Mouse (Mus musculus): ENCODE data around the gene Eif5. TPM values are rescaled to one million over a fixed set of nuclear protein-coding genes. Genes with fewer than 3 reads are reported as not detected.
"Not testable (repeated sequence)": the region's sequence is repeated elsewhere in the genome, so short reads cannot be mapped to it uniquely, and the experiment has no call there.

The Eif5 gene
- polyA plus RNA-seq, 1 experiment from 2014 or later: 558 TPM

GRCm38 (mm10) chr12:111552342-111552741, 14.5 kb downstream of the Eif5 start:
- Histone ChIP-seq H3K4me2 (ENCODE audit: low read depth, low read length) (no peak overlapping the region), H3K9me3 (replicated peaks; ENCODE audit: control insufficient read depth, low read length) (no peaks in the 10 kb centered on the region), H3K4me1 (ENCODE audit: control insufficient read depth, low read depth, low read length) (peaks cover 11% of the 10 kb centered on the region), H3K27me3 (ENCODE audit: control insufficient read depth, insufficient read depth, low read depth, low read length) (no peaks in the 10 kb centered on the region), H3K4me3 (ENCODE audit: low read depth, low read length) (no peak overlapping the region), H3K9ac (ENCODE audit: low read depth, low read length) (no peak overlapping the region), H3K27ac (ENCODE audit: low read length) (no peak overlapping the region), H3K36me3 (ENCODE audit: control insufficient read depth, insufficient read depth) (peaks cover 6% of the 10 kb centered on the region)
- WGBS (ENCODE audit: insufficient replicate concordance): 74% methylated on average over 8 of the region's 8 CpGs
- no peak for ATAC-seq (ENCODE audit: low read depth)

DNA sequence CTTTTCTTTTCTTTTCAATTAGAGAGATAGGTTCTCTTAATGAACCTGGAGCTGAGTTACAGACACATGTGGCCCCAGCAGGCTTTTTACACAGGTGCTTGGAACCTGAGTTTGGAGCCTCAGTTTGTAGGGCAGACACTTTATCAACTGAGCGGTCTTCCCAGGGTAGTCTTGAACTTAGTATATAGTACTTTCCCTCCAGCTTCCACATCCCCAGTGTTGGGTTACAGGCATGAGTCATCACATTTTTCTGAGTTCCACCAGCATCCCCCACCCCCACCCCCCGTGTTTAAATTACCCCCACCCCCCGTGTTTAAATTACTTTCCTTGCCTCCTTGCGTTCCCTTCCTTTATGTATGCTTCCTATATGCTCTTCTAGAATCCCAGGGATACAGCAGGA, 17.5 kb downstream of the Eif5 start:
- no peak for ATAC-seq (ENCODE audit: low read depth)
- H3K9me3 ChIP-seq (replicated peaks; ENCODE audit: control insufficient read depth, low read length): no peaks in the 10 kb centered on the region
- 54% methylated on average over 4 of the region's 4 CpGs for WGBS (ENCODE audit: insufficient replicate concordance)

DNA sequence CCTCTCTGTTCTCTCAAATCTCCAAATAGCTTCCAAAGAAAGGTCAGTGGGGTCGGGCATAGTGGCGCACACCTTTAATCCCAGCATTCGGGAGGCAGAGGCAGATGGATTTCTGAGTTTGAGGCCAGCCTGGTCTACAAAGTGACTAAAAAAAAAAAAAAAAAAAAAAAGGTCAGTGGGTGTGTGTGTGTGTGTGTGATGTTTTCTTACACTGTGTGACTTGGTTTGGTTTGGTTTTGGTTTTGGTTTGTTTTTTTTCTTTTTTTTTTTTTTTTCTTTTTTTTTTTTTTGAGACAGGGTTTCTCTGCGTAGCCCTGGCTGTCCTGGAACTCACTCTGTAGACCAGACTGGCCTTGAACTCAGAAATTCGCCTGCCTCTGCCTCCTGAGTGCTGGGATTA, 18.1 kb downstream of the Eif5 start:
- WGBS (ENCODE audit: insufficient replicate concordance): 71% methylated on average over 5 of the region's 5 CpGs

More for the DNA sequence above, 17.5 kb downstream of the Eif5 start:
- Histone ChIP-seq H3K4me1 (ENCODE audit: control insufficient read depth, low read depth, low read length) (peaks cover 36% of the 10 kb centered on the region), H3K36me3 (ENCODE audit: control insufficient read depth, insufficient read depth) (no peaks in the 10 kb centered on the region), H3K27me3 (ENCODE audit: control insufficient read depth, insufficient read depth, low read depth, low read length) (no peaks in the 10 kb centered on the region), H3K27ac (ENCODE audit: low read length) (no peak overlapping the region), H3K9ac (ENCODE audit: low read depth, low read length) (no peak overlapping the region), H3K4me3 (ENCODE audit: low read depth, low read length) (no peak overlapping the region), H3K4me2 (ENCODE audit: low read depth, low read length) (no peak overlapping the region)

DNA sequence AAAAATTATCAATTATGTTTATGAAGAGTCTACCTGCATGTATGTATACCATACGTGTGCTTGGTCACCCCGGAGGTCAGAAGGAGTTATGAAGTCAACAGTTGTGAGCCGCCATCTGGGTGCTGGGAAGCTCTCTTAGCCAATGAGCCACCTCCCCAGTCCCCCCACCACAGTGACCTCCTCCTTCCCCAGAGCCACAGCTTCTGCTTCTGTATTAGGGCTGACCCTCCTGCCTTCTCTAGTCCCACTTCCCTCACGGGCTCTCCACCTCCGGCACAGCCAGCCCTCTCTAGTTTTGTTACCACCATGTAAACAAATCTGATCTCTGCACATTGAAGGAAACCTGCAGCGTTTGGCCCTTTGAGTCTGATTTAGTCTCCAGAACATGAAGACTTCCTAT, 19.7 kb downstream of the Eif5 start:
- no peaks in the 10 kb centered on the region for H3K36me3 ChIP-seq (ENCODE audit: control insufficient read depth, insufficient read depth)
- no peak for ATAC-seq (ENCODE audit: low read depth)
- H3K4me3 ChIP-seq (ENCODE audit: low read depth, low read length): no peak overlapping the region
- H3K4me2 ChIP-seq (ENCODE audit: low read depth, low read length): no peak overlapping the region
- no peak overlapping the region for H3K9ac ChIP-seq (ENCODE audit: low read depth, low read length)
- 37% methylated on average over 6 of the region's 6 CpGs for WGBS (ENCODE audit: insufficient replicate concordance)
- peaks cover 36% of the 10 kb centered on the region for H3K4me1 ChIP-seq (ENCODE audit: control insufficient read depth, low read depth, low read length)
- H3K27me3 ChIP-seq (ENCODE audit: control insufficient read depth, insufficient read depth, low read depth, low read length): no peaks in the 10 kb centered on the region
- H3K27ac ChIP-seq (ENCODE audit: low read length): peak overlapping the region; percentile 41; the same call in 1 of the 2 replicates
- H3K9me3 ChIP-seq (replicated peaks; ENCODE audit: control insufficient read depth, low read length): no peaks in the 10 kb centered on the region

More for the DNA sequence above, 18.1 kb downstream of the Eif5 start:
- ATAC-seq (ENCODE audit: low read depth); H3K9ac ChIP-seq (ENCODE audit: low read depth, low read length); H3K27ac ChIP-seq (ENCODE audit: low read length); H3K9me3 ChIP-seq (replicated peaks; ENCODE audit: control insufficient read depth, low read length); H3K4me3 ChIP-seq (ENCODE audit: low read depth, low read length); H3K4me2 ChIP-seq (ENCODE audit: low read depth, low read length); H3K27me3 ChIP-seq (ENCODE audit: control insufficient read depth, insufficient read depth, low read depth, low read length); H3K36me3 ChIP-seq (ENCODE audit: control insufficient read depth, insufficient read depth): not testable (repeated sequence)
- H3K4me1 ChIP-seq (ENCODE audit: control insufficient read depth, low read depth, low read length): peaks cover 36% of the 10 kb centered on the region

GRCm38 (mm10) chr12:111558655-111559054, 20.8 kb downstream of the Eif5 start:
- H3K4me3 ChIP-seq (ENCODE audit: low read depth, low read length): peak overlapping the region; percentile 20; the same call in 1 of the 2 replicates
- H3K9me3 ChIP-seq (replicated peaks; ENCODE audit: control insufficient read depth, low read length): no peaks in the 10 kb centered on the region
- peaks cover 36% of the 10 kb centered on the region for H3K4me1 ChIP-seq (ENCODE audit: control insufficient read depth, low read depth, low read length)
- no peaks in the 10 kb centered on the region for H3K36me3 ChIP-seq (ENCODE audit: control insufficient read depth, insufficient read depth)
- no peaks in the 10 kb centered on the region for H3K27me3 ChIP-seq (ENCODE audit: control insufficient read depth, insufficient read depth, low read depth, low read length)
- ATAC-seq (ENCODE audit: low read depth): peak; percentile 100
- peak overlapping the region; percentile 47 for H3K9ac ChIP-seq (ENCODE audit: low read depth, low read length)
- WGBS (ENCODE audit: insufficient replicate concordance): 27% methylated on average over 2 of the region's 2 CpGs
- peak overlapping the region; percentile 92 for H3K27ac ChIP-seq (ENCODE audit: low read length)
- peak overlapping the region; percentile 54 for H3K4me2 ChIP-seq (ENCODE audit: low read depth, low read length)

DNA sequence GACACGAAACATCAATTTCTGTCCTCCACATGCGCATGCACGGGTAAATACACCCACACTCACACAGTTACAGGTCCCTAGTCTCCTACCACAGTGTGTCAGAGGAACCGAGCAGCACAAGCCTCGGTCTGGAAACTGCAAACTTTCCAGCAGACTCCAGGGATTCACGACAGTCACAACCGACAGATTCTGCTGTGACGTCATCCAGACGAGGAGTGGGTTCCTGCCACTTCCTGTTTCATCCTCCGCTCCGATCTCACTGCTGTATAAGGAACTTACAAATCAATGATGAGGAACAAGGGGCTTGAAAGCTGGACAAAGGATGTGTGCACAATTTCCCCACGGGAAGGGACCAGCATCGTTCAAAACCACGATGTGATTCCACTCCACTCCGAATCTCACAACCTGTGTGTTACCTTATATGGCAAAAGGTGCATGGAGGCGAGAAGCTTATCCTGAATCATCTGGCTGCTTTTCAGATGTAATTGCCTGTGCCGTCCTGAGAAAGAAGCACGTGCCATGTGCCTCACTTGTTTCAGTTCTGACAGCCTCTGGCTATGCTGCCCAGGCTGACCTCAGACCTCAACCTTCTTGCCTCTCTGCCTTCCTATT, 21.9 kb downstream of the Eif5 start:
- Histone ChIP-seq H3K9me3 (replicated peaks; ENCODE audit: control insufficient read depth, low read length) (no peaks in the 10 kb centered on the region), H3K27ac (ENCODE audit: low read length) (peak overlapping the region; percentile 51), H3K4me2 (ENCODE audit: low read depth, low read length) (peak overlapping the region; percentile 54), H3K4me3 (ENCODE audit: low read depth, low read length) (peak overlapping the region; percentile 36), H3K9ac (ENCODE audit: low read depth, low read length) (peak overlapping the region; percentile 40), H3K36me3 (ENCODE audit: control insufficient read depth, insufficient read depth) (no peaks in the 10 kb centered on the region), H3K27me3 (ENCODE audit: control insufficient read depth, insufficient read depth, low read depth, low read length) (no peaks in the 10 kb centered on the region), H3K4me1 (ENCODE audit: control insufficient read depth, low read depth, low read length) (peaks cover 36% of the 10 kb centered on the region)
- no peak for ATAC-seq (ENCODE audit: low read depth)
- WGBS (ENCODE audit: insufficient replicate concordance): 20% methylated on average over 18 of the region's 18 CpGs

- no peaks in the 10 kb centered on the region for H3K9me3 ChIP-seq (replicated peaks; ENCODE audit: control insufficient read depth, low read length)
- no peaks in the 10 kb centered on the region for H3K27me3 ChIP-seq (ENCODE audit: control insufficient read depth, insufficient read depth, low read depth, low read length)
- no peak for ATAC-seq (ENCODE audit: low read depth)
- H3K9ac ChIP-seq (ENCODE audit: low read depth, low read length): no peak overlapping the region
- H3K27ac ChIP-seq (ENCODE audit: low read length): no peak overlapping the region
- no peaks in the 10 kb centered on the region for H3K36me3 ChIP-seq (ENCODE audit: control insufficient read depth, insufficient read depth)
- no peak overlapping the region for H3K4me3 ChIP-seq (ENCODE audit: low read depth, low read length)
- peaks cover 36% of the 10 kb centered on the region for H3K4me1 ChIP-seq (ENCODE audit: control insufficient read depth, low read depth, low read length)
- no peak overlapping the region for H3K4me2 ChIP-seq (ENCODE audit: low read depth, low read length)
- WGBS (ENCODE audit: insufficient replicate concordance): 67% methylated on average over 5 of the region's 5 CpGs
Observed at GRCm38 (mm10) chr12:111560286-111560685, 22.5 kb downstream of the Eif5 start.

GRCm38 (mm10) chr12:111562276-111562814, 24.5 kb downstream of the Eif5 start:
- Histone ChIP-seq H3K36me3 (ENCODE audit: control insufficient read depth, insufficient read depth) (no peaks in the 10 kb centered on the region), H3K27me3 (ENCODE audit: control insufficient read depth, insufficient read depth, low read depth, low read length) (no peaks in the 10 kb centered on the region), H3K9ac (ENCODE audit: low read depth, low read length) (no peak overlapping the region), H3K9me3 (replicated peaks; ENCODE audit: control insufficient read depth, low read length) (no peaks in the 10 kb centered on the region), H3K4me1 (ENCODE audit: control insufficient read depth, low read depth, low read length) (peaks cover 26% of the 10 kb centered on the region), H3K27ac (ENCODE audit: low read length) (no peak overlapping the region), H3K4me3 (ENCODE audit: low read depth, low read length) (no peak overlapping the region), H3K4me2 (ENCODE audit: low read depth, low read length) (no peak overlapping the region)
- no peak for ATAC-seq (ENCODE audit: low read depth)
- 63% methylated on average over 4 of the region's 4 CpGs for WGBS (ENCODE audit: insufficient replicate concordance)

- no peak overlapping the region for H3K27ac ChIP-seq (ENCODE audit: low read length)
- peaks cover 18% of the 10 kb centered on the region for H3K4me1 ChIP-seq (ENCODE audit: control insufficient read depth, low read depth, low read length)
- H3K27me3 ChIP-seq (ENCODE audit: control insufficient read depth, insufficient read depth, low read depth, low read length): no peaks in the 10 kb centered on the region
- no peak overlapping the region for H3K4me3 ChIP-seq (ENCODE audit: low read depth, low read length)
- H3K36me3 ChIP-seq (ENCODE audit: control insufficient read depth, insufficient read depth): no peaks in the 10 kb centered on the region
- WGBS (ENCODE audit: insufficient replicate concordance): 41% methylated on average over 5 of the region's 5 CpGs
- no peak overlapping the region for H3K9ac ChIP-seq (ENCODE audit: low read depth, low read length)
- H3K9me3 ChIP-seq (replicated peaks; ENCODE audit: control insufficient read depth, low read length): no peaks in the 10 kb centered on the region
- no peak overlapping the region for H3K4me2 ChIP-seq (ENCODE audit: low read depth, low read length)
- no peak for ATAC-seq (ENCODE audit: low read depth)
Observed at GRCm38 (mm10) chr12:111563076-111563629, 25.3 kb downstream of the Eif5 start.
